Mouse (Mus musculus) right cerebral cortex, postnatal 14 days (tissue): ENCODE data around the gene Nrip1.

ENCODE experiments used
- DNase-seq: peaks from one replicate; pipeline ENCODE4 v3.0.0; 2022

Gene Nrip1

DNA sequence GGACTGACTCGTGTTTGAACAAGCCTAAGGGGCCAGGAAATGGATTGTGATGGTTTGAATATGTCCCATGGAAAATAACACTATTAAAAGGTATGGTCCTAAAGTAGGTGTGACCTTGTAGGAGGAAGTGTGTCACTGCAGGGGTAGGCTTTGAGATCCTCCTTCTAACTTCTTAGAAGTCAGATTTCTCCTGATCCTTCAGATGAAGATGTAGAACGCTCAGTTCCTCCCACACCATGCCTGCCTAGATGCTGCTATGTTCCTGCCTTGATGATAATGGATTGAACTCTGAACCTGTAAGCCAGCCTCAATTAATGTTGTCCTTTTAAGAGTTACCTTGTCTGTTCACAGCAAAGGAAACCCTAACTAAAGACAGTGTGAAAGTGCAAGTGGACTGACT, 62.8 kb downstream of the Nrip1 start:
- DNase-seq, result no peak

DNA sequence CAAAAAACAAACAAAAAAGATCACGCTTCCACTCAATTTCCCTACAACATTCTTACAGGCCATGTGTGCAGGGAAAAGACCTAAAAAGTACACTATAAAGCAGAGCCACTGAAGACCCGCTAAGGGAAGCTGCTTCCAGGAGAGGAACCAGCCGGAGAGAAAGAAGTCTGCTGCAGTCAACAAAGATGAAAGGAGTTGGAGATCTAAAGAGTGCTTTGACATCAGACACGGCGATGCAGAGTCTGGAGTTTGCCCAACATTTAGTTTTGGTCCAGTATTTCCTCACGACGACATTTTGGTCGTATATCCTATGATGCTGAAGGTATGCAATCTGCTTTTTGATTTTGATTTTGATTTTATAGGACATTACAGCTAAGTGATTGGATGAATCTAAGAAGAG, 63.3 kb downstream of the Nrip1 start:
- no peak for DNase-seq

DNA sequence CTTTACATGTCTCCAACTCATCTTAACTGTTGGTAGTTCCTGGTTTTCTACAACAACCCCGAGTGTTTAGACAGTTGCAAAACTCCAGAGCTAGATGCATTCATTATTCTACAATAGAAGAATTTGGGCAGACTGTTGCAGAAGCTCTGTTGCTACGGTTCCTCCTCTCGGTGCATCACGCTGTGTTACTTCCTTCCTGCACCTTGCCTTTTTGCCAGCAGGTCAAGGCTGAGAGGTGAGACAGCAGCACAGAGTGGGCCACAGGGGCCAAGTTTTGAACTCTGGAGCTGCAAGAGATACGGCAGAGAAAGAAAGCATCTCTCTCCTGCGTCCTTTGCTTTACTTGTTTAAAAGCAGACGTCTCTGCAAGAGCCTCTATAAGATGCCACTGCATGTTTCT, 64.3 kb downstream of the Nrip1 start:
- DNase-seq, result no peak

DNA sequence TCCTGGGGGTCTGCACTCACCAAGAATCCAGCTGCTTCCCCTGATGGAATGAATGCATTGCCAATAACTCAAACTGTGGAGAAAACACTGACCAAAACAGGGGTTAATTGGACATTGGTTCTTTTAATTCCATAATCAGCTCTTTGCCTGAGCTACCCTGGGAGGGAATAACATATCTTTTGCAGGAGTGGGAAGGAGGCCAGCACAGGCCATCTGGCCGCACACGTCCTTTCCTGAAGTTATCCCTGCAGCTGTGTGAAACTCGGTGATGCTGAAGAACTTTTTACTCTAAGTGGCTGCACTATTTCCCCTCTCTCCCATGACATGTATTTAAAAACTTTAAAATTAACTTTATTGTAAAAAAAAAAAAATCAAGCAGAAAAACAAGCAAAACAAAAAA, 66.6 kb downstream of the Nrip1 start:
- no peak for DNase-seq

DNA sequence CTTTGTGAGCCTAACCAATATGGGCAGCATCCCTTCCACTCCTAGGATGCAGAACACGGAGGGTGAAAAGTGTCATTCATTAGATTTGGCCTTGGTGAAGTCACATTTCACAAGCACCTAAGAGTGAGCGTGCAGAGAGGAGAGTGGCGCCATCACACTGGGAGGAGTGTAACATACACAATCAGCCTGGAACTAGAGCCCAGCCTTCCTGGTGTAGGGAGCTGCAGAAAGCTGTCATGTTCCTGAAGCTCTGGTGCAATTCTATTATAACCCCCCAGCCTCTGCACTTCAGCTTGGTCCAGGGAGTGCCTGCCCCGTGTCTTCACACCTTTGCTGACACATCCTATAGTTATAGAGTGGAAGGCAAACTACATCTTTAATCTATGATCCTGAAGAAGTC, 67.2 kb downstream of the Nrip1 start:
- no peak for DNase-seq

DNA sequence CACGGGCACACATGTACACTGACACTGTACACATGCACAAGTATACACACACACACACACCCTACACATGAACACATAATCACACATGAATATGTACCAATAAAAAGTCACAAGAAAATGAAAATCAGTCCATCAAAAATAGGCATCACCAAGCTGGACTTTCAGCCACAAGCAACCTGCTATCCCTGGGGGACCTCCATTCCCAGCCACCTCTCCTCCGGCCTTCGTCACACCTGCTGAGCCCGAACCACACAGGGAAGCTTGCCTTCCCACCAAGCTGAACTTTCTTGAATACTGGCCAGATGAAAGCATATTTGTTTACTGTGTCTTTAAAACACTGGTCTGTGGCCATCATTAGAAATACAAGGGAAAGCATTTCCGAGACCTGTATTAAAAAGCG, 70.2 kb downstream of the Nrip1 start:
- no peak for DNase-seq

DNA sequence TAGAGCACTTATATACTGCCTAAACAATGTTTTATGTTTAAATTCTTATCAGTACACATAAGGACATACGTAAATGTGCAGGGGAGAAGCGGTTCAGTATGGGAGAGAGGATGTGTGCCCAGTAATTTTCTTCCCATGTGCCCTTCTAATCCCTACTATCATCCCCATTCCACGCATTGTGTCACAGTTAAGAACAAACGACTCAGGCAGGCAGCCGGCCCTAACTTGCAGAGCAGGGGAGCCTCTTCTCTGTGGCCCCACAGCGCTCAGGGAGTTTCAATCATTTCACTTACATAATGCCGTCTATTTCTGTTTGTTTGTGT, 71.9 kb downstream of the Nrip1 start:
- DNase-seq, result no peak

DNA sequence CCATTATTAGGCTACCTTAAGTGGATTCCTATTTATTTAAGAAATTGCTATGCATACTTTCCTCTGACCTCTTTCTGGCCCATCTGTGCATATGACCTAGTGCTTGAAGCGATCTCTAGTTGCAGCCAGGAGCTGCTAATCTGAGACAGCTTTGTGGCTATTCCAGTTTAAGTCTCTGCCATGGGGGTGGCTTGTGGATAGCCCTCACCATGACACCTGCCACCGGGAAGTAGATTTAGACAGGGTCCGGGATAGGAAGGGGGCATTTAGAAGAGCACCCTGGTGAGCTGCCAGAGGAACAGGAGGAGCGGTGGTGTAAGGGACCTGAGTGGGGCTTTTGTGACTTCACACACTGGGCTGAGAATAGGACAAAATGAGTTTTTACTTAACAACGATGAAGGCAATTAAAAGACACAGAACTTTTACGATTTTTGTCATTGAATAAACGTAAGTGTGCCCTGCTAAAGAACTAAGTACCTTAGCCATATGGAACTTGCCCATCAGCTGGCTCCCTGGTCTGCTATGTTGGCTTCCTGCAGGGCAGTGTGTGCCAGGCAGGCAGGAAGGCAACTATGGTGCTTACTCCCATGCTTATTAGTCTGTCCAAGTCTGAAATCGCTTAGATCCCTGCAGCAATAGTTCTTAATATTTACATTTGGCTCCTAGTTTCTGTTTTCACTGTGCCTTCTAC, 72.4 kb downstream of the Nrip1 start:
- no peak for DNase-seq

DNA sequence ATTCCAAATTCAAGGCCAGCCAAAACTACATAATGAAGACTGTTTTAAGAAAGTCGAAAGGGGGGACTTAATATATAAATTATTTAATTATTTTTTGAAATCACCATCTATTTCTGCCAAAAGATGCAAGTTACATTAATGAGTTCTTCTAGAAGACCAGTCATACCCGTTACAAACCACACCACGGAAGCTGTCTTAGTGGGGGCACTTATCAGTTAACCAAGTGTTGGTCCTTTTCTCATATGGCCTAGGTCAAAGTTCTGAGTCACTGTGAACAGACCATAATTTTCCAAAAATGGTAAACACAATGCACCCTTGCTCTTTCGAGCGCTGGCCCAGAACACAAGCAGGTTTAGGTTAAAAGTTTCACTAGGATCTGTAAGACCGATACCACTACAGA, 73.2 kb downstream of the Nrip1 start:
- DNase-seq, result no peak

DNA sequence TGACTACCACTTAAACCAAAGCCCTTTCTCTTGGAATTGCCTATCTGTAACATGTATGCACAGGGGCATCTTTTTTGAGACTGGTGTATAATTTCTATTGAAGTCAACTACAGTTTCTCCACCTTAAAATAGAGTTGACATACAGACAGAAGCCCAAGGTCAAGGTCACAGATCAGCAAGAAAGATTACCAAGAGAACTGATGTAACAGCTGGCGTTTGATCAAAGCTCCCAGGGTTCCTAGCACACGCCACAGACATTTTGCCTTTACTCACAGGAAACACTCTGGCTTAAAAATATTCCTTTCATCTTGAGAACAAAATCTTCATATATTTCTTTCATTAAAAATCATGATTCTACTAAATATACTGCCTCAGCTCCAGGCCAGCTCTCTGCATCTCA, 74.1 kb downstream of the Nrip1 start:
- DNase-seq, result no peak

DNA sequence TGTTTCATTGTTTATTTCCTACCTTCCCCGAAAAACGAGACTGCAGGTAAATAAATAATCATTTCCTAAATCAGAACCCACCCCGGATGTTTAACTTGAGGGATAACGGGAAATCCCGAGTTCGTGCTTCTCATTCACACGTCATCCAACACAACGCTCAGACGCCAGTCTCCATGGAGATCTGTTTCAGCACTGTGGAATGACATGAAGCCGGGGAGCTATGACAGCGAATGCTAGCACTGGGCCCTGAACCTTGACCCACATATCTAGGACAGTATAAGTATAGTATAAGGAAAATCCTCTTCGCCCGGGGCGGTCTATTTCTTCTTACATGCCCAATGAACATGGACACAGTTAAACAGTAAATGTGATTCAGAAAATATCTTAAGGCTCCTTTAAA, 78.3 kb downstream of the Nrip1 start:
- no peak for DNase-seq

DNA sequence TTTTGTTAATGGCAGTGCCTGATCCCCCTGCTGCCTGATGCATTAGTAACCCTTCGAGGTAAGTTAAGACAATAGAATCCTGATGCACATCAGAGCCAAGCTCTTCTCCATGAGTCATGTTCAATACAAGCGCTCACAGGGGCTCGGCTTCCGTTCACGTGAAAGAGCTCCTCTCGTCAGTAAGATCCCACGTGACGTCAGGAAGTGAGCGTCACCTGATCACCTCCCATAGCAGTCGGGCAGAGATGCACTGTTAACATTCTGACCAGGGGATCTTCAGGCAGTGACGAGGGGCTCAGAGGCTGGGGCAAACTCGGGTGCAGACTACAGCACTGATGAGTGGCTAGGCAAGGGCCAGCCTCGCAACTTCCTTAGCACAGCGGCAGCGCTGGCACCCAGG, 79.1 kb downstream of the Nrip1 start:
- no peak for DNase-seq

DNA sequence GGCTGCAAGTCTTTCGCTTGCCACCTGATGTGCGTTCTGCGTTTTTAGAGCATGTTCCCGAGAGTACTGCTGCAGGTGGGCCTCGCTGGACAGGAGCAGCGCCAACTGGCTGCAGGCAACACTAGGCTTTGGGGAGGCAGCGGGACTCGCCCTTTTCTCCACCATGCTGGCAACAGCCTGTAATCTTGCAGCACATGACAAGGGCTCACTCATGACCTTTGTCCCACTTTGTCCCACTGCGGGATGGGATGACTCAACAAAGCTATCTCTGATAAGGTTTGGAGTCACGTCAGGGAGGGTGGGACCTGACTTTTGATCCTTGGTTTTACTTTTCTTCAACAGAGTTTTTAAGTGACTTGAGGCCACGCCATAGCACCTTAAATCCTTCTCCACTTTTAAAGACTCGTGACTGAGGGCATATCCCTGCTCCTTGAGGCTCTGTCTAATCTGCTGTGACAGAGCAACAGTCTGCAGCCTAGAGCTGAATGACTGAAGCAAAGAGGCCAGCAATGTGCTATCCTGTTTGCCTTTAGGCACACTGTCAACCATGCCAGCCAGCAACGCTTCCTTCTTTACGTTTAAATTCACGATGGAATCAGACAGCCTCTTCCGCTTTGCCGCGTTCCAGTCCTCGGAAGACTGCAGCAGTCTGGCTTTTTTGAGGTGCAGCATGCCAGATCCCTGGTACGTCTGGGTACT, 79.7 kb downstream of the Nrip1 start:
- DNase-seq, result no peak

DNA sequence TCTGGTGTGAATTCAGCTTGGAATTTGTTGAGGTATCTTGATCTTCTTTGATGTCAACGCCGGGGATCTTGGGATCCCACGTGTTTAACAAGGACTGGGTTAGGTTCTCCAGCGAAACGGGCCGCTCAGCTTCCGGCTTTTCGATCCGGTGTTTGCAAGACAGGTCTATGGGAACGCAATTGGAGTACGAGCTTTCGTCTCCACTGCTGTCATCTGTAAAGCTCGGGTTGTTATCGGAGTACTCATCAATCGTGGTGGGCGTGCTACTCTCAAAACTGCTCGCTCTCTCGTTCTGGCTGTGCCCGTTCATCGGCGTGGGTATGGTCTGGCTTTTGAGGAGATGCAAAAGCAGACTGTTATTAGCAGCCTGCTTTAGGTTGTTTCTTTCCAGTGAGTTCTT, 80.5 kb downstream of the Nrip1 start:
- DNase-seq, result no peak

DNA sequence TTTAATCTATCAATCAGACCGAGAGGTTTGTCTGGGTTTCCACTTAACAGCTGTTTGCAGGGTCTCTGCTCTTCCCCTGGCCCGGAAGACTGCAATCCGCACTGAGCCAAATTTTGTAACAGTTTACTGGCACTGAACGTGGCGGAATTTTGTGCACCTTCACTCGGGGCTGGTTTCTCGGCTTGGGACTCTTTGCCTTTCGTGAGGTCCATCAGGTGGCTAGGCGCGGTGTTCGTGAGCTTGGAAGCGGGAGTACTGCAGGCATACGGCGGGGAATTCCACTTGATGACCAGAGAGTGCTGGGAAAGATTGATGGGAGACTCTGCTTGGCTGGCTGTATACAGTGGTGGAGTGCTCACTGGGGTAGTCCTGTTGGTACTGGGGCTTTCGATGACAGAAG, 81.0 kb downstream of the Nrip1 start:
- no peak for DNase-seq

DNA sequence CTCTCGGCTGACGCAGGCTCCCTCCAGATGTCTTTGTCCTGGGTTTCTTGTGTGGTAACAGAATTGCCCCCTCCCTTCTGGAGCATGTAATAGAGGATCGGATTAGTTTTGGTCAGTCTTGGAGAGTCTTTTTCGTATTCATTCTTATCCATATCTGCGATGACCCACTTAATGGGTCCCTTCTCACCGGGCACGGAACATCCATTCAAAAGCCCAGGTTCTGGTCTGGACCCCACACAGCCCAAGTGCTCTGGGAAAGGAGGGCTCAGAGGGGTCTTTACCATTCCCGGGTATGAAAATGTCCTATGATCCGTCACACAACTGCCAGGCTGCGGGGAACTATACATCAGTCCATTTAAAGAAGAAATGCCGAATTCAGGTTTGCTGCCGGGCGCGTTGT, 82.3 kb downstream of the Nrip1 start:
- DNase-seq, result no peak

DNA sequence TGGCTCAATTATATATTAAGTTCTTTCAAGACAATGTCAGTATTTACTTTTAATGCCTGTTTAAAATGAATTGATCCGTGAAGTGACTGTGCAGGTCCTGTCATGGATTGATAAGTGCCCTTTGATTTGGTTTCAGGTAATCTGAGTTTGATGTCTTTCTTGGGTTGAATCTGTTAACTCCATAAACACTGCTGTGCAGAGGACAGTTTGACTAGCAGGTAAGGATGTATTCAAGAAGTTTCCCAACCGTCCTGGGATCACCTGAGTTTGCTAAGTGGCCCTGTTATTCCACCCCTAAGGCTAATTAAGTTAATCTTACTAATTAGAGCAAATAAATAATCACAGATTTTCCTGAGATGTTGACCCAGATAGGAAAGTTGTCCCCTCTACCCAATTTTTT, 84.1 kb downstream of the Nrip1 start:
- no peak for DNase-seq

DNA sequence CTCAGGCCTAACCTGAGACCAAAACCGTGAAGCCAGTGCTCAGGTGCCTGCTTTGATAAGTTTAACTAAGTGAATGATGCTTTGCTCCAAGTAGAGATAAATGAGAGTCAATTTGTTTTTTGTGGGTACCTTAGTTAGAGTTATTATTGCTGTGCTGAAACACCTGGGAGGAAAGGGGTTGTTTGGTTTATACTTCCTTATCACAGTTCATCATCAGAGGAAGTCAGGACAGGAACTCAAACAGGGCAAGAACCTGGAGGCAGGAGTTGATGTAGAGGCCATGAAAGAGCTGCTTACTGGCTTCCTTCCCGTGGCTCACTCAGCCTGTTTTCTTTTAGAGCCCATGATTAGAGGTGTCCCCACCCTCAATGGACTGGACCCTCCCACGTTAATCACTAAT, 89.8 kb downstream of the Nrip1 start:
- no peak for DNase-seq

DNA sequence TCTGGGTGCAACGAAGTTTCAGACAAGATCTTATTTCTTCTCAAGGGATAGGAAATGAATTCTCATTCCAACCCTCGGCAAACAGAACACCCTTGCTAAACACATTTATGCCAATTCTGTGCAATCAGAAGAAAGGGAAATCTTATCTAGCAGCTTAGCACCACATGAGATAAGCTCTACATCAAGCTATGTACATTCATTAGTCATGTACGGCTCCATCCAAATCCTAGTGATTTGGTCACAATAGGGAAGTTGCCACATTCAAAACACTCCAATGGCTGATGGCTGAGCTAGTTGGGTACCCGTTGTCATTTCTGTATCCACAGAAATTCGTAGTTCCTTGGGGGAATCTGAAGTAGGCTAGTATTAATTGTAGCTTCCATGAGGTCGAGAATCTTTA, 91.8 kb downstream of the Nrip1 start:
- DNase-seq, result no peak

DNA sequence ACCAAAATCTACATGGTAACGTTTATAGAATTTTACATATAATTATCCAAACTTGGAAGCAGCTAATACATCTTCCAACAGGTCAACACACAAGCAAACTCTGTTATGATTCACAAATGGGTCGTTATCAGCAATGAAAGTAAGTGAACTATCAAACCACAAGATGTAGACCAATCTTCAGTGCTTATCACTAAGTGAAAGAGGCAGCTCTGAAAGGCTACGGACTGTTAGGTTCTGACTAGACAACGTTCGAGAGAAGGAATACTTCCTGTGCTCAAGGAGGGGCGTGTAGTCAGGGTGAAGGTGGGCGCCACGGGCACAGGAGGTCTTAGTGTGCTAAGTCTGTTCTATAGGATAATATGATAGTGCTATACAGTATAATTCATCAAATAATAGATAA, 93.3 kb downstream of the Nrip1 start:
- DNase-seq, result no peak

DNA sequence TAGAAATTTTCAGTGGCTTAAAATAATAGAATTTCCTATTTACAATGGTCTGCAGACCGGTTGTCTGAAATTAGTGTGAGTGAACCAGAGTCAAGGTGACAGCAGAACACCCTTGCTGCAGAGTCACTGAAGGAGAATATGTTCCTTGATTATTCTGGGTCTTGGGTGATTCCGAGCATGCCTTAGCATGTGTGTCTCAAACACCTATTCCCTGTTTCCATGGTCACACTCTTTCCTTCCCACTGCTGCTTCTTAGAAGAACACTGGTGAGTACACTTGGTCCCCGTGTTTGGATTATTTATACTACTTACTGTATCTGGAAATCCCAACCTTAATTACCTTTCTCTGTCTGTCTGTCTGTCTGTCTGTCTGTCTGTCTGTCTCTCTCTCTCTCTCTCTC, 97.4 kb downstream of the Nrip1 start:
- DNase-seq, result no peak

DNA sequence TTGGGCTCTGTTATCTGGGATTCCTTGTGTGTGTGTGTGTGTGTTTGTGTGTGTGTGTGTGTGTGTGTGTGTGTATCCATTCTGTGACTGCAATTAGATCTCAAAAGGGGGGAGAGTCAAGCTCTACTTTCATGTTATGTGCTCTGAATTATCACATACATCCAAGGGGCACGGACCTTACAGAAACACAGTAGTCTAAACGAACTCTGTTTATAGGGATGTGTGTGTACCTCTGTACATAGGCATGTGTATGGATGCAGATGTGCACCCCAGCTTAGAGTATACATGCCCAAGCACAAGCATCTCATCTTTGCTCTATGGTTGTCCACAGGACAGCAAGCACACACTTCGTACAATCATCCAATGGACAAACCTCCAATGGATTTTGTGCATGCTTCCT, 98.0 kb downstream of the Nrip1 start:
- DNase-seq, result no peak

DNA sequence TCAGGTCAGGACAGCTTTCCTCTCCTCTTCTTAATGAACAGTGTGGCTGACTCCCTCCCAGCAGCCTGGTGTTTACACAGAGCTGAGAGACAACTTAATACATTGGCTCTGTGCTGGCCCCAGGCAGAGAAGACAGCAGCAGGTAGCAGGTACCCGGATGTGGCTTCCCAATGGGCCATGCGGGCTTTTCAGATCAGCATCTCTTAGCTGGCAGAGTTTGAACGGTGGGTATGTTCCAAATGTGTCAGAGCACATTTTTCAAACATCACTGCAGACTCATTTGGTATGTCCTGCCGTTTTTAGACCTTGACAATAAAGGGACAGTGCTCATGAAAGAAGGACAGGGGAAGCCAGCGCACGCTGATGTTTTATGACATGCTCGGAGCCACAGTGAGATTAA, 98.5 kb downstream of the Nrip1 start:
- DNase-seq, result no peak

DNA sequence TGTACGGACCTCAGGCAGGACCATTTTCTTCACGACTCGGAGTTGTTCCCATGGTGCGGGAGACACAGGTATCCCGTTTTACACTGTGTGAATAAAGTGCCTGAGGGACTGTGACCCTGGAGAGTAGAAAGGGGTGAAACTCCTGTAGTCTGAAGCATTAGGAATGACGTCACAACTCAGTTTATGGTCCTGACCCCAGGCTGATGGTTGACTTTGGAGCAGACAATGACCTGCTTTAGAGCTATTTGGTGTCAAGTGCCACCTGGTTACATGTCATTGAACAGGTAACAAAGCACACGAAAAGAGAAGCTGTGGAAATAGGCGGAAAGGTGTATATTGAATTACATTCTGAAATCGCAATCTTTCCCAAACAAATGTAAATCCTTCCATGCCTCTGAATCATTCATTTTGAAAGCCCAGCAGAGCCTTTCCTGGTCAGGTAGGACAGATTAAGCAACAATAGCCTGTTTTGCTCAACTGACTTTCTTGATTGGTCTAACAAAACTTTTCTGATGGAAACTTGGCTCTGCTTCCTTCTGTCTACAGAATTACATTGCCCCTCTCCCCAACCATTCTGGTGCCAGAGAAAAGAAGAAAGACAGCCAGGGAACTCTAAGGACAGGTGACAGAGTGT, 106.9 kb downstream of the Nrip1 start:
- no peak for DNase-seq

DNA sequence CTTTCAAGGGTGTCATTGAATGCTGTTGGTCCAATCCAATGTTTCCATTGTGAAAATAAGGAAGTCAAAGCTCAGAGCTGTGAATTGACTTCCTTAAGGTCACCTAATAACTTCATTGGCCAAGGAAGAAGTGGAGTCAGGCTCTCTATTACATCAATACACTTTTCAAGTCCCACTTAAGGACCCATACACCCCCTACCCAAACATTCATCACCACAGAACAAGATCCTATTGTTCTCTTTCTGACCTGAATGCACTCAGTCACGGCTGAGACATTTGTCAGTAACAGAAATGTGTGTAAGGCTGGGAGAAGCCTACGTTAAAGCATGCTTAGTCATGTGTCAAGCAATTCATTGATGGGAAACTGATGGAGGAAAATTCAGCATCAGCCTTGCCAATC, 107.8 kb downstream of the Nrip1 start:
- no peak for DNase-seq
